Mouse (Mus musculus): ENCODE results near the gene Myl7.

DNA sequence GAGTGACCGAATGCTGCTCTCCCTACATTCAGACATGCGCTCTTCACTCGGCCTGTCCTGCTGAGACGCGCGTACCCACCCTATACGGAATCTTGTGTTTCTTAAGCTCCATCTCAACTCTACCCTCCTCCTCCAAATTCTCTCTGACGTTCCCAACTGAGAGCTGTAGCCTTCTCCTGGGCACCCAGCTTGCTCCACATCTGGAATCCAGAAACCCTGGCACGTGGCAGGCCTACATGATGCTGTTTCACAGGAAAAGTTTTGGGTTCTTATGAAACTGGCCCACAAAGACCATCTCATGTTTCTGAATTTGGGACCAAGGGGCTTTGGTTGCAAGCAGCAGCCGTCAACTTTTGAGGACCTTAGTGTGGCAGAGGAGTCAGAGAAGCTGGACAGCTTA is 704 bp upstream of the Myl7 start:
- no peak for TF ChIP-seq CTCF (IDR thresholded peaks at IDR 0.05; ENCODE audit: low read depth, low read length)
- no peak for TF ChIP-seq POLR2A (IDR thresholded peaks at IDR 0.05; ENCODE audit: extremely low read depth, insufficient read depth, low read length)
